Mouse (Mus musculus) stomach, postnatal 0 days (tissue): Measurements from ENCODE around the gene Cpt1c. TPM values are rescaled to one million over a fixed set of nuclear protein-coding genes. Genes with fewer than 3 reads are reported as not detected.

ENCODE experiments used
- ATAC-seq: fragments of 200-750 bp; cut with Nextera tagmentation; 2 replicates; pipeline ENCODE4 v1.8.0; 2017; ENCODE audit not compliant: low FRiP score, low TSS enrichment
- DNase-seq: peaks from one replicate; pipeline ENCODE4 v3.0.0-alpha.2; 2016; ENCODE audit warnings: low spot score
- H3K27ac ChIP-seq: fragments of 300-500 bp; sonication (generic); replicated peaks from 2 replicates; pipeline ENCODE4 v1.5.1; 2014; ENCODE audit warnings: mild to moderate bottlenecking, control low read depth
- H3K27me3 ChIP-seq: fragments of 300-500 bp; sonication (generic); 2 replicates; pipeline ENCODE4 v1.6.1; 2014; ENCODE audit warnings: low read length; ENCODE audit not compliant: control insufficient read depth, insufficient read depth
- H3K36me3 ChIP-seq: fragments of 300-500 bp; sonication (generic); 2 replicates; pipeline ENCODE4 v1.6.1; 2014; ENCODE audit warnings: low read length, mixed read lengths; ENCODE audit not compliant: control insufficient read depth, insufficient read depth
- H3K4me1 ChIP-seq: fragments of 300-500 bp; sonication (generic); replicated peaks from 2 replicates; pipeline ENCODE4 v1.6.1; 2014; ENCODE audit warnings: antibody characterized with exemption; ENCODE audit not compliant: control insufficient read depth, insufficient read depth
- H3K4me2 ChIP-seq: fragments of 300-500 bp; sonication (generic); replicated peaks from 2 replicates; pipeline ENCODE4 v1.6.1; 2014; ENCODE audit warnings: low read depth, mild to moderate bottlenecking, control low read depth, moderate library complexity
- H3K4me3 ChIP-seq: fragments of 300-500 bp; sonication (generic); 2 replicates; pipeline ENCODE4 v1.5.1; 2014; ENCODE audit warnings: low read depth, low read length, control low read depth
- H3K9ac ChIP-seq: fragments of 300-500 bp; sonication (generic); 2 replicates; pipeline ENCODE4 v1.6.1; 2014; ENCODE audit warnings: mild to moderate bottlenecking, low read length, control low read depth, mixed read lengths
- H3K9me3 ChIP-seq: fragments of 300-500 bp; sonication (generic); 2 replicates; pipeline ENCODE4 v1.6.1; 2016; ENCODE audit warnings: low read length; ENCODE audit not compliant: control insufficient read depth
- CTCF ChIP-seq: IDR thresholded peaks from 2 replicates; pipeline ENCODE4 v1.5.1; 2016; ENCODE audit warnings: antibody characterized with exemption, low read depth, mild to moderate bottlenecking, moderate library complexity
- EP300 ChIP-seq: optimal IDR thresholded peaks from 2 replicates; pipeline ENCODE3; 2016; ENCODE audit warnings: antibody characterized with exemption
- WGBS: fragments of 180-500 bp; shearing (Covaris S2); extraction: QIAGEN DNeasy Blood & Tissue Kit; methylation state at CpG from one replicate; pipeline ENCODE4 v1.1.7; 2014; 5-methylcytosine and 5-hydroxymethylcytosine counted together
- polyA plus RNA-seq: library from polyadenylated mRNA; unstranded; fragments of >200 nt; fragmentation: Nextera tagmentation; extraction: Ambion mirVana; gene quantifications from 2 replicates; pipeline ENCODE4 v1.2.1, GENCODE M21; 2015

Gene Cpt1c
- polyA plus RNA-seq, 1 experiment from 2014 or later: 5.6 TPM

DNA sequence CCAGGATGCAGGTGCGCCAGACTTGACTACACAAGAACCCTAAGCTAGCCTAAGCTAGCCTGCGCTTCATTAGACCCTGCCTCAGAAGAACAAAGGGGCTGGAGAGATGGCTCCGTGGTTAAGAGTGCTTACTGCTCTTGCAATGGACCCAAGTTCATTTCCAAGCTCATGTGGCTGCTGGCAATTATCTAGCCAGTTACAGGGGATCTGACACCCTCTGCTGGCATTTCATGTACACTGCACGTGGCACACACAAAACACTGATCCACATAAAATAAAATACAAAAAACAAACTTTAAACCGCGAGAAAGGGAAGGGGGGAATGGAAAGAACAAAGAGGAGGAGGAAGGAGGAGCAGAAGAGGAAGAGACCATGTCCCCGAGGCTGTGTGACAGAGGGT lies 16.4 kb downstream of the Cpt1c start:
- no peak overlapping the region for H3K4me3 ChIP-seq
- no peaks in the 10 kb centered on the region for H3K9me3 ChIP-seq
- DNase-seq (peak; percentile 60), ATAC-seq (no peak)
- 50% methylated on average over 7 of the region's 7 CpGs for WGBS
- H3K4me2 ChIP-seq: no peak overlapping the region
- no peaks in the 10 kb centered on the region for H3K27me3 ChIP-seq
- no peak overlapping the region for H3K27ac ChIP-seq
- no peak for TF ChIP-seq EP300
- peak; percentile 89 for TF ChIP-seq CTCF
- H3K4me1 ChIP-seq: no peaks in the 10 kb centered on the region; the same call in 1 of the 2 replicates
- H3K9ac ChIP-seq: no peak overlapping the region
- H3K36me3 ChIP-seq: no peaks in the 10 kb centered on the region

DNA sequence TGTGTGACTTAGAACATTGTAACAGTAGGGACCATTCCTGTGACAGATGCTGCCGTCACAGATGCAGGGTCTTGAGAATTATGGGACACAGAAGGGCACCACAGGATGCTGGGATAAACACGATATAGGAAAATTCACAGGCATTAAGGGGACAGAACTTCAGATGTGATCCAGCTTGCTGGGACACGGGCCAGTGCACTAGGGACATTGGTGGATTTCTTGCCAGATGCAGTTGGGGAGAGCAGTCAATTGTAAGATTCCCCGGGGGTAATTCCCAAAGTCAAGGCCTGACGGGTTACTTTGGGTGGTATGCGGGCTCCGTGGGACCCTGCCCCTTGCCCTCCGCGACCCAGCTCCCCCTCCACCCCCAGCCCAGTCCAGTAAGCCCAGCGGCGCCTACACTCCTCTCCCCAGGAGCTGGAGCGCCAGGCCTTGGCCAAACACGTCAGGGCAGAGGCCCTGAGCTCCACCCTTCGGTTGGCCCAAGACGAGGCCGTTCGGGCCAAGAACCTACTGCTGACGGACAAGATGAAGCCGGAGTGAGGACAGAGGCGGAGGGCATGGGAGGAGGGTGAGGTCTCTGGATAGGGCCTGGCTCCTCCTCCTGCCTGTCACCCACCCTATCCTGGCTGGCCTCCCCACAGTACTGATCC lies 17.3 kb downstream of the Cpt1c start:
- no peak overlapping the region for H3K4me2 ChIP-seq
- no peak for DNase-seq
- H3K4me3 ChIP-seq: no peak overlapping the region
- WGBS: 60% methylated on average over 20 of the region's 20 CpGs
- no peaks in the 10 kb centered on the region for H3K36me3 ChIP-seq
- 0 out of 2 replicates have a peak overlapping the region, but pooled peaks have one; percentile 40 for H3K27ac ChIP-seq
- no peak; the same call in 1 of the 2 replicates for ATAC-seq
- no peak overlapping the region for H3K9ac ChIP-seq
- H3K4me1 ChIP-seq: no peaks in the 10 kb centered on the region; the same call in 1 of the 2 replicates
- TF ChIP-seq EP300 (no peak), CTCF (no peak)
- no peaks in the 10 kb centered on the region for H3K27me3 ChIP-seq
- no peaks in the 10 kb centered on the region for H3K9me3 ChIP-seq

DNA sequence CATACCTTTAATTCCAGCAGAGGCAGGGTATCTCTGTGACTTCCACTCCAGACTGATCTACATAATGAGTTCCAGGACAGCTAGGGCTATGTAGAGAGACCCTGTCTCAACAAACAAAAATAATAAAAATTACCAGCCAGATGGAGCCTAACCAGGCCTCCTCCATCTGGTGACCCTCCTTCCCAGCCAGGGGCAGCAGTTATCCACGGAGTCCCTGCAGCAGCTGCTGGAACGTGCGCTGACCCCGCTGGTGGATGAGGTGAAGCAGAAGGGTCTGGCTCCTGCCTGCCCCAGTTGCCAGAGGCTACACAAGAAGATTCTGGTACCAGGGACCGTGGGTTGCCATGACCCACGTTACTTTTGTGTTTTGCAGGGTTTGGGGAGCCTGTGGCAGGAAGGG lies 18.4 kb downstream of the Cpt1c start:
- H3K4me2 ChIP-seq: no peak overlapping the region
- H3K27ac ChIP-seq: no peak overlapping the region
- no peak overlapping the region for H3K4me3 ChIP-seq
- WGBS: 62% methylated on average over 6 of the region's 6 CpGs
- H3K9me3 ChIP-seq: no peaks in the 10 kb centered on the region
- ATAC-seq: no peak
- DNase-seq: no peak
- TF ChIP-seq EP300: no peak
- no peak for TF ChIP-seq CTCF
- no peak overlapping the region for H3K9ac ChIP-seq
- no peaks in the 10 kb centered on the region for H3K27me3 ChIP-seq
- H3K4me1 ChIP-seq: no peaks in the 10 kb centered on the region
- no peaks in the 10 kb centered on the region for H3K36me3 ChIP-seq

DNA sequence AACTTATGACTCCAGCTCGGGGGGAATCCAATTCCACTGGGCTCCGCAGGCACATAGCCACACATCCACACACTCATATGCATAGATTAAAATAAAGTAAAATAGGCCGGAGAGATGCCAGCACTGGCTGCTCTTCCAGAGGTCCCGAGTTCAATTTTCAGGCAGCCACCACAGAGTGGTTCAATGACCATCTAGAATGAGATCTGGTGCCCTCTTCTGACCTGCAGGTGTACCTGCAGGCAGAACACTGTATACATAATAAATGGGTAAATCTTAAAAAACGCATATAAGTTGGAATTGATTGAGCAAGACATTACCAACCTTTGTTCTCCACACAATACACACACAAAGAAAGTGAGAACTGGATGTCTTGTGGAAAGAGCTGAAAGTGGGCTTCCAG lies 19.0 kb downstream of the Cpt1c start:
- Histone ChIP-seq H3K4me3 (no peak overlapping the region), H3K4me1 (no peaks in the 10 kb centered on the region), H3K9me3 (no peaks in the 10 kb centered on the region), H3K4me2 (no peak overlapping the region), H3K27me3 (no peaks in the 10 kb centered on the region), H3K36me3 (no peaks in the 10 kb centered on the region), H3K27ac (no peak overlapping the region), H3K9ac (no peak overlapping the region)
- WGBS: 47% methylated on average over 5 of the region's 5 CpGs
- ATAC-seq: no peak
- DNase-seq: no peak
- TF ChIP-seq EP300 (no peak), CTCF (peak; percentile 74)

DNA sequence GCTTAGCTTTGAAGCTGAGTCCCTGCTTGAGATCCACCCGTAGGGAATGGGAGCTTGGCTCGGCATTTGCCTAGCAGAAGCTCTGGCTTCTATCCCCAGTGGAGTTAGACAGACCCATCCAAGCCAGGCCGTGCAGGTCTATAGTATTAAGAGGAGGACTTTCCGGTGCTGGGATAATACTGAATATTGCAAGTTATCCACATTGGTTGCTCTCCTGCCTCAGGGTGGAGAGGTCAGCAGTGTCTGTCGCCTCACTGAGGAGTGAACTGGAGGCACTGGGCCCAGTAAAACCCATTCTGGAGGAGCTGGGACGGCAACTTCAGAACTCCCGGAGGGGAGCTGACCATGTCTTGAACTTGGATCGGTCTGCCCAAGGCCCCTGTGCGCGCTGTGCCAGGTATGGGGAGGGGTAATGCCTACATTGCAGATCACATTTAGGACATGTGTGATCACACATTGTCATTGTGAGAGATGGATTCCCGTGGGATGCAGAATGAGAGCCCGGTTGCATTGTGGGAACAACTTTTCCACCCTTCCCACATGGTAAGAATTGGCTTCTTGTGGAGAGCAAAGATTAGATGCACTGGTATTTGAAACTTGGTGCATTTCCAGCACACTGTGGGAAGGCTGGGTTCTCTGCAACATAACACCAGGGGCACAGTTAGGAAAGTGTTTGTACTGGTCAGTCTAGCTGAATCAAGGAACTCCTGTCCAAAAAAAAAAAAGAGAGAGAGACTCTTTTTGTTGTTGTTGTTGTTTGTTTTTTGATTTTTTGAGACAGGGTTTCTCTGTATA lies 20.4 kb downstream of the Cpt1c start:
- no peak overlapping the region for H3K4me3 ChIP-seq
- ATAC-seq: no peak
- H3K27me3 ChIP-seq: no peaks in the 10 kb centered on the region
- no peak for DNase-seq
- H3K9ac ChIP-seq: no peak overlapping the region
- TF ChIP-seq CTCF: no peak
- H3K9me3 ChIP-seq: no peaks in the 10 kb centered on the region
- 78% methylated on average over 12 of the region's 12 CpGs for WGBS
- no peaks in the 10 kb centered on the region for H3K36me3 ChIP-seq
- H3K4me1 ChIP-seq: no peaks in the 10 kb centered on the region
- H3K27ac ChIP-seq: no peak overlapping the region
- H3K4me2 ChIP-seq: no peak overlapping the region

DNA sequence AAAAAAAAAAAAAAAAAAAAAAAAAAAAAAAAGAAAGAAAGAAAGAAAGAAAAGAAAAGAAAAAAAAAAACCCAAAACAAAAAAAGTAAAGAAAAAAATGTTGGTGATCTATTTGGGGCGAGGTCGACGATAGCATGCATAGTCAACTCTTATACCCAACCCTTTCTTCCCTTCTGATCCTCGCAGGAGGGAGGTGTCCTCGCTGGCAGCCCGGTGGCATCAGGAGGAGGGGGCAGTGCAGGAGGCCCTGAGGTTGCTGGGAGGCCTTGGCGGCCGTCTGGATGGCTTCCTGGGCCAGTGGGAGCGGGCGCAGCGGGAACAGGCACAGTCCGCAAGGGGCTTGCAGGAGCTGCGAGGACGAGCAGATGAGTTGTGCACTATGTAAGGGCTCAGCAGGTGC lies 21.1 kb downstream of the Cpt1c start:
- H3K9me3 ChIP-seq: no peaks in the 10 kb centered on the region
- DNase-seq (no peak), ATAC-seq (no peak)
- no peak overlapping the region for H3K4me3 ChIP-seq
- H3K27ac ChIP-seq: no peak overlapping the region
- H3K4me2 ChIP-seq: no peak overlapping the region
- H3K27me3 ChIP-seq: no peaks in the 10 kb centered on the region
- H3K9ac ChIP-seq: no peak overlapping the region
- no peaks in the 10 kb centered on the region for H3K4me1 ChIP-seq
- WGBS: 72% methylated on average over 14 of the region's 14 CpGs
- H3K36me3 ChIP-seq: no peaks in the 10 kb centered on the region
- TF ChIP-seq CTCF (no peak), EP300 (no peak)
